ENCODE assay signal across 8 mouse cellular contexts in genomic region chr5:110284536-110284935, GRCm38 (mm10). TPM values are rescaled to one million over a fixed set of nuclear protein-coding genes. Genes with fewer than 3 reads are reported as not detected.
DNase-seq lines count a peak whose midpoint lies in the region; ATAC-seq and TF ChIP-seq lines count a peak whose summit lies in the region.

No protein-coding gene starts in this region.

- no peak overlapping the region for H3K27ac ChIP-seq in lung, embryonic 14.5 days (ENCODE audit: low read depth)

- H3K36me3 ChIP-seq in lung, embryonic 14.5 days (ENCODE audit: insufficient read depth), result peaks cover 7% of the 10 kb centered on the region

- TF ChIP-seq CTCF in lung, embryonic 14.5 days (IDR thresholded peaks at IDR 0.05; ENCODE audit: low read depth), result peak; percentile 58

- H3K9me3 ChIP-seq in lung, embryonic 14.5 days (ENCODE audit: low read depth, low read length), result no peaks in the 10 kb centered on the region

- peaks cover 4% of the 10 kb centered on the region; the same call in 1 of the 2 replicates for H3K4me1 ChIP-seq in lung, embryonic 14.5 days (ENCODE audit: insufficient read depth)

- peak; percentile 53 for ATAC-seq in erythroid progenitor cell, adult 5-6 weeks (replicated peaks; ENCODE audit: low FRiP score, poor library complexity, severe bottlenecking)
- no peak for ATAC-seq in lung, embryonic 14.5 days (ENCODE audit: insufficient read depth)

- peaks cover 16% of the 10 kb centered on the region for H3K27me3 ChIP-seq in lung, embryonic 14.5 days (ENCODE audit: insufficient read depth, low read length)

- H3K4me2 ChIP-seq in lung, embryonic 14.5 days, result peak overlapping the region; percentile 97

- DNase-seq in adrenal gland, adult (ENCODE audit: inconsistent age in 2 of 2, low spot score in 1 of 2), result peak; percentile 33 to 73
- DNase-seq in adrenal gland, adult 8-10 months, result no peak
- DNase-seq in 416B (ENCODE audit: low read depth), result peak; percentile 93
- peak; percentile 58 to 60 for DNase-seq in adrenal gland, postnatal 36 days
- peak; percentile 37 for DNase-seq in kidney, adult 11 months
- peak; percentile 77 for DNase-seq in lung, embryonic 14.5 days
- peak; percentile 58 for DNase-seq in right cerebral cortex, postnatal 14 days

- no peak overlapping the region for H3K9ac ChIP-seq in lung, embryonic 14.5 days

- peak overlapping the region; percentile 72; the same call in 1 of the 2 replicates for H3K4me3 ChIP-seq in lung, embryonic 14.5 days (ENCODE audit: low read depth, low read length)

- WGBS in lung, embryonic 14.5 days, result 16% methylated on average over 4 of the region's 4 CpGs

RNA-seq across cellular contexts. Expression of gene Pxmp2, which starts 1.4 kb away (rescaled TPM):
- total RNA-seq in adrenal gland, adult 8-10 months (2022), result 10 to 100 TPM in 1 of 4 experiments, 1 to 10 TPM in 3; 6.2 to 15.7 (median 9.6) TPM
- 10 to 100 TPM; 10.6 to 12.0 TPM for total RNA-seq in adrenal gland, postnatal 36 days (2021)
- 9.2 and 15.5 TPM in 2 replicates for total RNA-seq in erythroid progenitor cell, adult 5-6 weeks (2015; ENCODE audit: low replicate concordance)
- total RNA-seq in erythroid progenitor cell, adult 5-6 weeks (2017; ENCODE audit: low replicate concordance), result 3.3 and 5.6 TPM in 2 replicates
- polyA plus RNA-seq in lung, embryonic 14.5 days (2014; fragmentation: Nextera tagmentation; extraction: Ambion mirVana), result 8.5 and 9.4 TPM in 2 replicates

RNA-seq across cellular contexts. Expression of gene Pole, which starts 1.6 kb away (rescaled TPM):
- 1 to 10 TPM; 2.8 to 3.6 (median 3.1) TPM for total RNA-seq in adrenal gland, adult 8-10 months (2022)
- 1 to 10 TPM; 3.1 to 3.2 TPM for total RNA-seq in adrenal gland, postnatal 36 days (2021)
- total RNA-seq in erythroid progenitor cell, adult 5-6 weeks (2015; ENCODE audit: low replicate concordance), result 78.6 and 89.3 TPM in 2 replicates
- 59.6 and 66.5 TPM in 2 replicates for total RNA-seq in erythroid progenitor cell, adult 5-6 weeks (2017; ENCODE audit: low replicate concordance)
- polyA plus RNA-seq in lung, embryonic 14.5 days (2014; fragmentation: Nextera tagmentation; extraction: Ambion mirVana), result 43.9 and 44.9 TPM in 2 replicates

RNA-seq across cellular contexts. Expression of gene Pgam5, which starts 14.8 kb away (rescaled TPM):
- total RNA-seq in adrenal gland, adult 8-10 months (2022), result 10 to 100 TPM; 49.0 to 59.0 (median 56.8) TPM
- total RNA-seq in adrenal gland, postnatal 36 days (2021), result 10 to 100 TPM; 45.8 to 57.6 TPM
- total RNA-seq in erythroid progenitor cell, adult 5-6 weeks (2015; ENCODE audit: low replicate concordance), result 11.9 and 14.3 TPM in 2 replicates
- total RNA-seq in erythroid progenitor cell, adult 5-6 weeks (2017; ENCODE audit: low replicate concordance), result 11.2 and 13.3 TPM in 2 replicates
- polyA plus RNA-seq in lung, embryonic 14.5 days (2014; fragmentation: Nextera tagmentation; extraction: Ambion mirVana), result 72.9 and 74.0 TPM in 2 replicates

RNA-seq across cellular contexts. Expression of gene Ankle2, which starts 53.7 kb away (rescaled TPM):
- 10 to 100 TPM; 44.0 to 55.5 (median 52.7) TPM for total RNA-seq in adrenal gland, adult 8-10 months (2022)
- total RNA-seq in adrenal gland, postnatal 36 days (2021), result 10 to 100 TPM; 43.7 to 44.9 TPM
- 26.3 and 31.4 TPM in 2 replicates for total RNA-seq in erythroid progenitor cell, adult 5-6 weeks (2015; ENCODE audit: low replicate concordance)
- 35.5 and 45.2 TPM in 2 replicates for total RNA-seq in erythroid progenitor cell, adult 5-6 weeks (2017; ENCODE audit: low replicate concordance)
- polyA plus RNA-seq in lung, embryonic 14.5 days (2014; fragmentation: Nextera tagmentation; extraction: Ambion mirVana), result 35.5 and 39.8 TPM in 2 replicates

RNA-seq across cellular contexts. Expression of gene P2rx2, which starts 58.5 kb away (rescaled TPM):
- 1 to 10 TPM; 1.1 to 2.2 (median 1.5) TPM for total RNA-seq in adrenal gland, adult 8-10 months (2022)
- total RNA-seq in adrenal gland, postnatal 36 days (2021), result under 1 TPM; 0.17 to 0.30 TPM
- total RNA-seq in erythroid progenitor cell, adult 5-6 weeks (2015; ENCODE audit: low replicate concordance), result not detected in 2 replicates
- total RNA-seq in erythroid progenitor cell, adult 5-6 weeks (2017; ENCODE audit: low replicate concordance), result not detected in 2 replicates
- 14.1 and 15.4 TPM in 2 replicates for polyA plus RNA-seq in lung, embryonic 14.5 days (2014; fragmentation: Nextera tagmentation; extraction: Ambion mirVana)

Comparison
In these comparisons a context has a peak if more than half of its experiments do, and no peak if none do; other contexts are left out.
1. RNA of gene Pole, which starts 1.6 kb away (total RNA-seq): 59.6 to 89.3 TPM in erythroid progenitor cell, adult 5-6 weeks; 3.1 to 3.2 TPM in adrenal gland, postnatal 36 days and 2.8 to 3.6 TPM in adrenal gland, adult 8-10 months; every median in the first group is over 10 times any median in the second.